26 mouse cellular contexts compared by ENCODE assay signal in the genomic region with DNA sequence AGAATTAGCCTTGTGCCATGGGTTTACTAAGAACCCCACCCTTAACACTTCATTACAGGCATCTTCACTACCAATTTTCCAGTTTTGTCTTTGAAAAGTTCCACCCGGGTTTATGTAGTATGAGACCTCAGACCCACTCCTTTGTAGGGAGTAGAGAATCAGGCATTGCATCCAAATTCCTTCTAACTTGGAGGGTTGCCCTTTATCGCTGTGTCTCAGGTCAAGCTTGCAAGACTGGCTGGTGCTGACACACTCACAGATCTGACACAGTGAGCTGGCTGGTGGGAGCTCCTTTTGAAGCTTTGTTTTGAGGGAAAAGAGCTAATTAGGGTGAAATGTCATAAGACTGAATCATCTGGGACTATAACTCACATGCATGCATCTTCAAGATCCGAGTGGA.
"Had no signal": no experiment of that assay in that cellular context is flagged by ENCODE, and none has a peak within 500 bp of the region (broad histone marks: within the 10 kb centered on the region; RNA-seq: fewer than 3 reads in every experiment).

No protein-coding gene starts in this region.

- H3K27me3 ChIP-seq: heart, embryonic 12.5 days; hindbrain, embryonic 13.5 days; hindbrain, embryonic 15.5 days; kidney, embryonic 15.5 days; limb, embryonic 12.5 days; liver, embryonic 13.5 days; liver, embryonic 15.5 days had no signal

- H3K9me3 ChIP-seq: heart, embryonic 10.5 days; heart, embryonic 12.5 days; hindbrain, embryonic 13.5 days; hindbrain, embryonic 15.5 days; kidney, embryonic 15.5 days; limb, embryonic 10.5 days; liver, embryonic 13.5 days; liver, embryonic 15.5 days had no signal

- H3K4me2 ChIP-seq: heart, embryonic 12.5 days; hindbrain, embryonic 13.5 days; hindbrain, embryonic 15.5 days; kidney, embryonic 15.5 days; limb, embryonic 12.5 days; liver, embryonic 11.5 days; liver, embryonic 13.5 days; liver, embryonic 15.5 days had no signal

- H3K9ac ChIP-seq: heart, embryonic 12.5 days; hindbrain, embryonic 13.5 days; hindbrain, embryonic 15.5 days; kidney, embryonic 15.5 days; limb, embryonic 12.5 days; liver, embryonic 13.5 days; liver, embryonic 15.5 days; liver, postnatal 0 days had no signal

- H3K4me3 ChIP-seq: heart, embryonic 10.5 days; heart, embryonic 12.5 days; hindbrain, embryonic 13.5 days; hindbrain, embryonic 15.5 days; kidney, embryonic 15.5 days; left cerebral cortex, adult 2 months; limb, embryonic 10.5 days; limb, embryonic 12.5 days; liver, embryonic 13.5 days; liver, embryonic 15.5 days had no signal

- H3K36me3 ChIP-seq: hindbrain, embryonic 13.5 days; hindbrain, embryonic 15.5 days; kidney, embryonic 15.5 days; limb, embryonic 10.5 days; limb, embryonic 12.5 days had no signal

- H3K27ac ChIP-seq: heart, embryonic 10.5 days; hindbrain, embryonic 13.5 days; hindbrain, embryonic 15.5 days; hindbrain, postnatal 0 days; kidney, embryonic 15.5 days; kidney, postnatal 0 days; left cerebral cortex, adult 2 months; limb, embryonic 10.5 days; limb, embryonic 12.5 days; liver, embryonic 13.5 days; liver, embryonic 15.5 days had no signal

- ATAC-seq: hindbrain, postnatal 0 days; intestine, embryonic 16.5 days; liver, postnatal 0 days had no signal

- H3K4me1 ChIP-seq: heart, embryonic 10.5 days; heart, embryonic 12.5 days; hindbrain, embryonic 15.5 days; kidney, embryonic 15.5 days; limb, embryonic 10.5 days; limb, embryonic 12.5 days; liver, embryonic 13.5 days; liver, embryonic 15.5 days had no signal

- DNase-seq: gastrocnemius, postnatal 14 days; gastrocnemius, postnatal 36 days; heart, adult 18-20 months; heart, postnatal 10 days; kidney, adult 11 months; kidney, adult 2 months; kidney, adult 9 months; kidney, postnatal 14 days; kidney, postnatal 36 days; layer of hippocampus, adult 9-11 months; liver; liver, embryonic 13.5 days; liver, postnatal 0 days had no signal
